Mouse (Mus musculus) layer of hippocampus, adult 2 months (tissue): ENCODE measurements around the gene Pigq. TPM values are rescaled to one million over a fixed set of nuclear protein-coding genes. Genes with fewer than 3 reads are reported as not detected.

Experiments
- DNase-seq, 2 experiments: peaks; one replicate each; pipeline ENCODE4 v3.0.0; 2022; ENCODE audit warnings: low spot score in 2 of 2
- H3K27ac ChIP-seq: fragments of 200-600 bp; 2 replicates; pipeline ENCODE4 v1.8.1; 2022
- H3K4me3 ChIP-seq: fragments of 200-600 bp; 2 replicates; pipeline ENCODE4 v1.8.1; 2022; ENCODE audit warnings: mild to moderate bottlenecking
- CTCF ChIP-seq: fragments of 200-600 bp; conservative IDR thresholded peaks from 2 replicates; pipeline ENCODE4 v1.8.1; 2022; ENCODE audit warnings: antibody characterized with exemption, mild to moderate bottlenecking, moderate library complexity
- total RNA-seq, 2 experiments: library from RNA; stranded (reverse); gene quantifications; 2 replicates each; pipeline ENCODE4 v1.2.3; 2021

The Pigq gene
- total RNA-seq, 2 experiments from 2014 or later = 120 TPM

DNA sequence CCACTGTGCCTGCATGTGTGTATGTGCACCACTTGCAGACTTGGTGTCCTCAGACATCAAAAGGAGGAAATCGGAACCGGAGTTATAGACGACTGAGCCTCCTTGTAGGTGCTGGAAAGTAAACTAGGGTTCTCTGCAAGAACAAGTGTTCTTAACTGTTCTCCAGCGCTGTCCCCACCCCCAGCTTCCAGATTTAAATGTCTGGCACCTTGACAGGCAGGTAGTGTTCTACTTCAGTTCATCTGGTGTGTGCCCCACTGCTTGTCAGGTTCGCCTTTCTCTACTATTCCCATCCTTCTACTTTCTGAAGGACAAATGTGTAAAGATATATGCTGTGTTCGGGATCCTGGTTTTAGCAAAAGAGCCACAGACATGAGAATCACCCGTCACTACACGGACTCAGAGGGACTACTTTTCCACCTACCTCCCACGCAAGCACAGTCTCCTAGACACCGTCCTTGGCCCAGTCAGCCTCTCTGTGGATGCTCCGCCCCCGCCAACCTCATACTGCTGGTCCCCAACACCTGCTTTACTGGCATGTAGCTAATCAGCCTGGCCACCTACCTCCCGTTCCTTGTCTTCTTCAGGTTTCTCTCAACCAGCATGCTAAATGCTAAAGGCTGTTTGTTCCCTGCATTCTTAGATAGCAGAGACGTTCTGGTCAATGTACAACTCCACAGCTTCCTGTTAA lies 31.4 kb downstream of the Pigq start:
- peak; percentile 51 to 70 for DNase-seq
- no peak for TF ChIP-seq CTCF
- Histone ChIP-seq H3K27ac (peak overlapping the region; percentile 86), H3K4me3 (peak overlapping the region; percentile 10)

GRCm38 (mm10) chr17:25911816-25912215 lies 32.9 kb downstream of the Pigq start:
- Histone ChIP-seq H3K27ac (peak overlapping the region; percentile 85), H3K4me3 (no peak overlapping the region)
- TF ChIP-seq CTCF = no peak
- no peak for DNase-seq

DNA sequence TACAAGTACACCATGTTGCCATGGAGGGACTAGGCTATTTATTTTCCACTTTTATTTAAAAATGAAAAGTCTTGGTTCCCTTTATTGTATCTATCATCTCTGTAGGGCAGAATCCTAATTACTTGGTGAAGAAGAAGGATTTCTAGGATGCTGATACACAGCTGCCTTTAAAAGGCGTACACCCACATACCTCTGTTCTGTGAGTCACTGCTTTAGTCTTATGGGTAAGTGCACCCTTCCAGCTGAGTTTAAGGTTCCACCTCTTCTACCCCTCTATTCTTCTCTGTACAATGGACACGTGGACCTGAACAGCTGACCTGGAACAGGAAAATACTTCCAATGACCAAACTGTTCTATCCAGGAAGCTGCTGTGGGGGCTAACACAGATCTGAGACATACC lies 37.1 kb downstream of the Pigq start:
- Histone ChIP-seq H3K27ac (peak overlapping the region; percentile 70), H3K4me3 (no peak overlapping the region)
- no peak for TF ChIP-seq CTCF
- no peak for DNase-seq

DNA sequence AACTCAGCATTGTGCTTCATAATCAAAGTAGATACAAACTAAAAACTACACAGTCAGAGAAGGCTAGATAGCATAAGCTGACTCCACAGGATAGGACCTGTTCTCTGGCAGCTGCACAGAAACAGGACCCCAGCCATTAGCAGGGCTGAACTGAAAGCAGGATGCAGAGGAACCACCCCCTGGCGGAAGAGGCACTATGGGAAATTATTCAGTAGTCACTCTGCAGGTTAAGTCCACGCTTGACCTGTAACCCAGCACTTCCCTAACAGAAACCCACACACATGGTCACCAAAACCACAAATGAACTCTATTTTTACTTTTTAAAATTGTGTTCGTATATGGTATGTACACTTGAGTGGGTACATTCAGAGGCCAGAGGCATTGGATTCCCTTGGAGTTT lies 41.7 kb downstream of the Pigq start:
- no peak for TF ChIP-seq CTCF
- Histone ChIP-seq H3K27ac (no peak overlapping the region), H3K4me3 (no peak overlapping the region)
- DNase-seq = no peak

DNA sequence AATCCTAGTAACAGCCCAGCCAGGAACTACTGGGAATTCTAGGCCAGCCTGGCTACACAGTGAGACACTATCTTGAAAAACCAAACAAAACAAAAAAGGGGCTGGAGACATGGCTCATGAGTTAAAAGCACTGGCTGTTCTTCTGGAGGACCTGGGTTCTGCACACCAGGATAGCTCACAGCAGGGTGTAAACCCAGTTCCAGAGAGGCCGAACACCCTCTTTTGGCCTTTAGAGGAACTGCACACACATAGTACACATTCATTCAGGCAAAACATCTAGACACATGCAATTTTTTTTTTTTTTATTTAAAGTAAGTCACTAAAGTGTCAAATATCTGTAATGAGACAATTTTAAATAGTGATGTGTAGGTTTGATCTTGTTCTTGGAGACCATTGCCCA lies 44.5 kb downstream of the Pigq start:
- DNase-seq = no peak
- peak; percentile 46 for TF ChIP-seq CTCF
- Histone ChIP-seq H3K27ac (no peak overlapping the region), H3K4me3 (no peak overlapping the region)

GRCm38 (mm10) chr17:25895891-25896290 lies 48.8 kb downstream of the Pigq start:
- no peak for DNase-seq
- no peak for TF ChIP-seq CTCF
- Histone ChIP-seq H3K27ac (peak overlapping the region; percentile 72), H3K4me3 (no peak overlapping the region)

DNA sequence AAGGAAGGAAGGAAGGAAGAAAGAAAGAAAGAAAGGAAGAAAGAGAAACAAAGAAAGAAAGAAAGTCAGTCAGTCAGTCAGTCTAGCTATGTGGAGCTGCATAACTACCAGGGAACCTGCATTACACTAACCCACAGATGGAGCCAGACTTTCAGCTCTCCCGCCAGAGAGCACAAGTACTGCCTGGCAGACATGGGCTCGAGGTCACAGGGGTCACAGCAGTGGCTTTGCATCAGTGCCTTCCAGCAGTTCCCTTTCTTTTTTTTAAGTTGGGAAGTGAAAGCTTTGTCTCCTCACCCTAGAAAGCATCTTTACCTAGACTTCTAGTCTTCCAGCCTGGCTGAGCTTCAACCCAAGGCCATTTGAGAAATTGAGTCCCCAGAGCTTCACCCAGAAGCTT lies 49.3 kb downstream of the Pigq start:
- Histone ChIP-seq H3K4me3 (no peak overlapping the region), H3K27ac (peak overlapping the region; percentile 72)
- DNase-seq = no peak
- no peak for TF ChIP-seq CTCF

DNA sequence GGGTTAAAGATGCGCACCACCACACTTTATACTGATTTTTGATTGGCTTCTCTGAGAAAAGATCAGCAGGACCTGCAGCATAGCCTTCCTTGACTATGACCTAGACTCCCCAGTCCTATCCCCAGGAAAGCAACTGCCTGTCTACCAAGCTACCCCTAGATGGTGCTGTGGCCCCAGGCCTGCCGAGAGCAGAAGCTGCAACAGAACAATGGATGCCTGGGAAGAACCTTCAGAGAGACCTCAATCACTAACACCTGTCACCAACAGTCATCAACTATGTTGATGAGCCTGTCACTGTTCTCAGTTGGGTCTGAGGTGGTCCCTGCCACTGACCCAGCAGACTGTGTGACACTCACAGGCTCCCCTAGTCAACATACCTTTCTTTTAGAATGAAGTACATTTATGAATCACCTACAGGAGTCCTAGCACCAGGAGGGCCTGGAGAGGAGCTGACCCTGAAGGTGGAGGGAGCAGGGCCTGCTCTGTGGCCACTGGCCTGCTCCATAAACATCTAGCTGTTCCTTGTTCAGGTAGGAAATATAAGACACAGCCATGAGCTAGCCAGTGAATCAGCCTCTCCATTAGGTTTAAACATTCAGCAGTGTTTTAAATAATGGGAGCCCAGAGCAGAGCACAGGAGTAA lies 50.6 kb downstream of the Pigq start:
- H3K4me3 ChIP-seq = no peak overlapping the region
- TF ChIP-seq CTCF = peak; percentile 99
- DNase-seq = peak; percentile 65 to 76
- peak overlapping the region; percentile 75 for H3K27ac ChIP-seq

DNA sequence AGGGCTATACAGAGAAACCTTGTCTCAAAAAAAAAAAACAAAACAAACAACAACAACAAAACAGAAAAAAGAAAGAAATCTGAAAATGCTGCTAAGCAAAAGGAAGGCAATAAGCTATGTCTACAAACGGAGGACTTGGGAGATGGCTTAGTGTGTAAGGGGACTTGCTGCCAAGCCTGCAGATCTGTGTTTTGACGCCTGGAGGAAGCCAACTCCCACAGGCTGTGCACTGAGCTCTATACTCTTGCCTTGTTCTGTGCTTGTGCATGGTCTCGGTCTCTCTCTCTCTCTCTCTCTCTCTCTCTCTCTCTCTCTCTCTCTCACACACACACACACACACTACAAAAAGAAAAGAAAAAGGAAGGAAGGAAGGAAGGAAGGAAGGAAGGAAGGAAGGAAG lies 55.9 kb downstream of the Pigq start:
- DNase-seq = no peak
- H3K27ac ChIP-seq = no peak overlapping the region
- TF ChIP-seq CTCF = no peak
- no peak overlapping the region for H3K4me3 ChIP-seq

GRCm38 (mm10) chr17:25887467-25887866 lies 57.3 kb downstream of the Pigq start:
- Histone ChIP-seq H3K27ac (peak overlapping the region; percentile 15; the same call in 1 of the 2 replicates), H3K4me3 (no peak overlapping the region)
- TF ChIP-seq CTCF = no peak
- no peak for DNase-seq

- DNase-seq = no peak
- TF ChIP-seq CTCF = no peak
- Histone ChIP-seq H3K4me3 (no peak overlapping the region), H3K27ac (no peak overlapping the region)
Observed at GRCm38 (mm10) chr17:25886806-25887205, 57.9 kb downstream of the Pigq start.

GRCm38 (mm10) chr17:25885636-25886035 lies 59.1 kb downstream of the Pigq start:
- Histone ChIP-seq H3K27ac (no peak overlapping the region), H3K4me3 (no peak overlapping the region)
- peak; percentile 75 for TF ChIP-seq CTCF
- no peak for DNase-seq

DNA sequence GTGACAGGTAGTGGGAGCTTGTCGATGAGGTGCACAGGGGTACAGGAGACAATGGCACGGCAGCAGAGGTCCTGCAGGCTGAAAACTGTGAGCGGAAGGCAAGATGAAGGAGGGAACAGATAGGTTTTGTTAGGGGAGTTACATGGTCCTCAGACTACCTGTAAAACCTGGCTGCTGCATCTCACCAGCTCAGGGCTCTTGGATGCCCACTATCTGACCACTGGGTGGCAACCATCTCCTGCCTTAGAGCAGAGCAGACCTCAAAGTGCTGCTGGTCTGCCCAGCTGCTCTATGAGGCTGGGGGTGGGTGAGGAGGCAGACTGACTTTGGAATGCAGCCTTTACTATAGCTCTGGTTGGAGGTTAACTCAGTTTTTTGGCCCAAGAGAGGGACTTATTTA lies 60.9 kb downstream of the Pigq start:
- TF ChIP-seq CTCF = peak; percentile 54
- DNase-seq = no peak
- Histone ChIP-seq H3K27ac (no peak overlapping the region), H3K4me3 (no peak overlapping the region)

DNA sequence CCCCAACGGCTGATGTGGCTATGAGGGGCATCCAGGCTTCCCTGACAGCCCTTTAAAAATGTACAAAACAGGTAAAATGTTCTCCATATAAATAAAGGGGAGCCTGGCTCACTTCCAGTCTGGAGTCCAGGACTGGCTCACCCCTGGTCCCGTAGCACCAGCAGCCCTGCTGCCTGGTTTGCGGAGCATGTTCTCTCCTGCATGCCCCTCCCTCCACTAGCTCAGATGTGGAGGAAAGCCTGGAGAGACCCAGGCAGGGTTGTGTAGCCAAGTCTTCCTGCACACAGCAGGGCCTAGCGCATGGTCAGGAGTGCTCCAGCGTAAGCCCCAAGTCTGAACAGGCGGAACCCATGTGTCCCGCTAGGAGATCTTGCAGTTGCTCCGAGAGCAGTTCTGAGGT lies 61.5 kb downstream of the Pigq start:
- TF ChIP-seq CTCF = no peak
- DNase-seq = no peak
- no peak overlapping the region for H3K4me3 ChIP-seq
- H3K27ac ChIP-seq = peak overlapping the region; percentile 43; the same call in 1 of the 2 replicates
